Mouse (Mus musculus): ENCODE measurements around the gene Rab11fip3.

The Rab11fip3 gene

DNA sequence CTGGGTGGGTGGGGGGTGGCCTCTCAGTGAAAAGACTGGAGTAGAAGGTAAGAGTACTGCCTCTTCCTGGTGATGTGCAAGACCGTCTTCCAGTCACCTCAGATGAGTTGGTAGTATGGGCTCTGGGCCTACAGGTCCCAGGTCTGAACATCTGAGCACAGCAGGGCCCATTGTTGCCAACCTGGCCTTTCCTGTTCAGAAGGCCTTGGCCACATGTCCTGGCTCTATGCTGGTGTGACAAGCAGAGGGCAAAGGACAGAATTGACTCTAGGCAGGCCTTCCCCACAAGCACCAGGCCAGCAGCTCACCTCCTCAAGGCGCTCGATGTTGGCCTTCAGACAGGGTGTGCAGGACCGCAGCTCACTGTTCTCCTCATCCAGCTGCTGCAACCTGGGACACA, 77.1 kb downstream of the Rab11fip3 start:
- no peak for DNase-seq (ENCODE audit: extremely low read depth, low read depth)

DNA sequence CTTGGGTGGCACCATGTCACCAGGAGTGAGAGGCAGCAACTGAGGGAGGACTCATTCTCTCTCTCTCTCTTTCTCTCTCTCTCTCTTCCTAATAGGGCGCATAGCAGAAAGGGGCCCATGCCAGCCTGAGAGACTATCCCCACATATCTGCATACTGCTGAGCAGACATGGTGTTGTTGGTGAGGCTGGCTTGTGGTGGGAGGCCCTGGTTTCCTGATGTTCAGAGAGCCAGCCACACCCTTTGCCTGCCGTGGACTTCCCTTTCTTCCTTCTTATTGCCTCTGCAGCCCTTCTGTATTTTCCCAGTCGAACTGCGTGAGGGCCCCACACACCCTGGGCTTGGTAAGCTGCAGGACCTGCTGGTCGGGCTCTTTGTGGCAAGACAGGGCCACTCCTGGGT, 79.0 kb downstream of the Rab11fip3 start:
- DNase-seq (ENCODE audit: extremely low read depth, low read depth), result peak; percentile 65

DNA sequence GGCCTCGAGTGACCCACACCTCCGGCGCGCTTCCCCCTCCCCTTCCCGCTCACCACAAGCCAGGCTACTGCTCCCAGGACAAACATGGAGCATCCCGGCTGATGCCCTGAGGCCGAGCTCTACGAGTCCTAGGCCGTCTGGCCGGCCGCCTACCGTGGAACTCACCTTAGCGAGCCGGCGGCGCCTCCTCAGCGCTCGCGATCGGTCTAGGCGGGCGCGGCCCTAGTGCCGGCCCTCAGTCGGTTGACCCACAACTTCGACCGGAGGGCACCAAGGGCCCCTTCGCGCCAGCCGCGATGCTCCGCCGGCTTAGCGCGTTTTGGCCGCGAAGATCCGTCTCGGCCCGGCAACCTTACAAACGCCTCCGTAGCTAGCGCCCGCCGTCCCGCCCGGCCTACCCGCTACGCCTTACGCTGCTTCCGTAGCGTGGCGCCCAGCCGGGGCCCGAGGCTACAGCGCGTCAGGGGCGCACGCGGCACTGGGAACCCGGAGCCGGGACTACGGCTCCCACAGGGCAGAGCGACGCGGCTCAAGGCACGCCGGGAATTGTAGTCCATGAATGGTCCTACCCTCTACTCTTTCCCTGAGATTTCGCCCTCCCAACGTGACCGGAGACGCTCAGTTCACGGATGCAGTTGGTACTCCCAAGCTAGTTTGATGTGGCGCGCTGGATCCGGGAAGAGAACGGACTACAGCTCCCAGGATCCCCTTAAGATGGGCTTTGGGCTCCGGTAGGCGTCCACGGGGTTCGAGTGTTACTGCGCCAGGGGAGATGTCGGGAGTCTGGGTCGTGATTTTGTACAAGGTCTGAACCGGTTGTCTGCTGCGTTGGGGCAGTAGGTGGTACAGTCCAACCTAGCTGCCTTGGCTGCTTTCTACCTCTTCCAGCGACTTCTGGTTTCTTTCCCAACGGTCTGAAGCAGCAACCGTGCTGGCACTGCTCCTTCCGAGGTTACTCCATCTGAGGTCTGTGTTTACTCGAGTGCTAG, 83.8 kb downstream of the Rab11fip3 start, which contains the start of gene Capn15:
Gene Capn15 (minus strand): TSS at position 491 of the 989 bp plus-strand sequence.
- peak; percentile 60 for DNase-seq (ENCODE audit: extremely low read depth, low read depth)

- peak; percentile 56 for DNase-seq (ENCODE audit: extremely low read depth, low read depth)
Observed at GRCm38 (mm10) chr17:25984556-25985305, 84.6 kb downstream of the Rab11fip3 start.

DNA sequence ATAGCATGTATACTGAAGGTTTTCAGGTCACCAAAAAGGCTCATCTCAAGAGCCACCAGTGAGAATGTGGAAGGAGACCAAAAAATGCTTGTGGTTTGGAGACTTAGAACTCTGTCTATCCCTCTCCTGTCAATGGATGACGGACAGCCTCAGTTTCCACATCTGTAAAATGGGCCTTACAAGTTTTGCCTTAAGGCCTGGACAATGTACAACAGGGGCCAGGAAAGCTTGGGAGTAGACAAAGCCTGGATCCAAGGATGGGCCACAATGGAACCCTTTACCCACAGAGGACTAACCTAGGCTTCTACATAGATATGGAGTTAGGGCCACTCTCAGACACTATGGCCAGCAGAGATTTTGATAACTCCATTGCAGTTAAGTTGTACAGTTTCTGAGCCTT, 85.3 kb downstream of the Rab11fip3 start:
- DNase-seq (ENCODE audit: extremely low read depth, low read depth), result no peak

- DNase-seq (ENCODE audit: extremely low read depth, low read depth), result no peak
Observed at GRCm38 (mm10) chr17:25982913-25983312, 86.4 kb downstream of the Rab11fip3 start.

DNA sequence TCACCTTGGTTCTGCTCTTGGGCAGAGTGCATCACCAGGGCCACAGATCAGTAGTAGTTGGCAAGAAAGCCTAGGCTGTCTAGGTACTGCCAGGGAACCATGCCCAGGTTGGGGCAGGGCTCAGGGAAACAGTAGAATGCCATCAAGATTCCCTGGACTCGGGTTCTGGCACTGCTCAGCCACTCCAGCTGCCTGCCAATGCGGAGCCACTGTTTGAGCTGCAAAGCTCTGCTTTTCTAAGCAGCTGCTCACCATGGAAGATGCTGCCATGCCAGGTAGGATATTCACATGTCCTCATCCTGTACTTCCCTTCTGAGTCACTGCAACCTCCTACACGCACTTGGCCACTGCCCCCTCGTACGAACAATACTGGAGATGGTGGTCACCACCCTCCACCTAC, 88.5 kb downstream of the Rab11fip3 start:
- DNase-seq (ENCODE audit: extremely low read depth, low read depth), result no peak

DNA sequence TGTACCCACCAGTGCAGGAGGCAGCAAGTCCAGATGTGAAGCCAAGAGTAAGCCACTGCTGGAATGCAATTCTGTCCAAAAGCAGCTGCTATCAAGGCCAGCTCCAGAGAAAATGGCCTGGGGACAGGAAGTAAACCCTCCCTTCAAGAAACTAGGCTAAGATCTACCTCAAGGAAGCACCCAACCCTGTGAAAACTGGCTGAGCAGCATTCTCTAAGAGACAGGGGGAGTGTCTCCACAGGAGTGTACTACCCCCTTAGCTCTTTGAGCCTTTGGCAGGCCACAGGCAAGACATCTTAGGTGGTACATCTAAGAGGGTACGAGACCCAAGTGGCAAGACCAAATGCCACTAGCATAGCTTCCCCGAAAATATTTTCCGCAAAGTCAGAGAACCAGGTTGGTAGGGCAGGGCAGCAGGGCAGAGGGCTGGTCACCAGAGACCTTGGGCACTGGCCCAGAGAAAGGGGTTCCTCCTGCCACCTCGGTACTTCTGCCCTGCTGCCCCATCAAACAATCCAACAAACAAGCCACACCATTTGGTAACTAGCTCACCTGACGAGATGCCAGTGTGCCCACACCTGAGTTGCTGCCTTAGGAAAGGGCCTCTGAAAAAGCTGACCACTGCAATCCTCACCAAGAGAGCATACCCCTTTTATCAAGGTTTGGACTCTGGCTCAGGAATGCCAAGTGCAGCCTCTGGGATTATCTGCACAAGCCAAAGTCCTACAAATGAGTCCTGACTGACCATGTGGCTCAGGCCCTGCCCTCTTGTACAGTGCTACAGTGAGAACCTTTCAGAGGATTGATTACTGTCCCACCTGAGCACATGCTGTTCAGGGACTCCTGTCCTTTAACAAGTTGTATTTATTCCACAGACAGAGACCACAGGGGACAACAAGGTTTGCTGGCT, 89.3 kb downstream of the Rab11fip3 start:
- no peak for DNase-seq (ENCODE audit: extremely low read depth, low read depth)

- DNase-seq (ENCODE audit: extremely low read depth, low read depth), result no peak
Observed at GRCm38 (mm10) chr17:25970954-25971707, 98.2 kb downstream of the Rab11fip3 start.

DNA sequence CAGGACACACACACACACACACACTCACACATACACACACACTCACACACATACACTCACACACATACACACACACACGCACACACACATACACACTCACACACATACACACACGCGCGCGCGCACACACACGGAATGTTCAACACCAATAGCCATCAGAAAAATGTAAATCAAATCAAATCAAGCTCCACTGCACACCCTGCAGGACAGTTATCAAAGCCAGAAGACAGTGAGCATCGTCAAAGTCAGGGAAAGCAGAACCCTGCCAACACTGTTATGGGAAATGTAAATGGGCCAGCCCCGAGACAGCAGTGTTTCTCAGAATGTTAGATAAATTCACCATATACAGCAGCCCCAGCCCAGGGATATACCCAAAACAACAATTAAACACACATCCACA, 98.9 kb downstream of the Rab11fip3 start:
- no peak for DNase-seq (ENCODE audit: extremely low read depth, low read depth)

- DNase-seq (ENCODE audit: extremely low read depth, low read depth), result no peak
Observed at GRCm38 (mm10) chr17:25968176-25968575, 101.2 kb downstream of the Rab11fip3 start.

DNA sequence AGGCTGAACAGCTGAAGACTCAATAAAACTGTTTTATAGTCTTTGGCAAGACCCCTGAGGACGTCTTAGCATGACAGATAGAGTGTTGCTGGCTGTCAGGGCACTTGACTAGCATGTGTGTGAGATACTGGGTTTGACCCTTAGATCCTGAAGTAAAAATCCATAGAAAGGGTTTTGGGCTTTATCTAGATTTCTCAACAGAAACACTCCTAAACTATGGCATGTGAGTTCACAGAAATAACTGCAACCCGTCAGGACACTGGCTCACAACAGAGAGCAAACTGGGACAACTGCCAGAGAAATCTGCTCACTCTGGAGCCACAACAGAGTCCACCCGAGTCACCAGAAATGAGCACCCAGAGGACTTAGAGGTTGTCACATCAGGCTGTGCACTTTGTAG, 101.7 kb downstream of the Rab11fip3 start:
- DNase-seq (ENCODE audit: extremely low read depth, low read depth), result no peak

DNA sequence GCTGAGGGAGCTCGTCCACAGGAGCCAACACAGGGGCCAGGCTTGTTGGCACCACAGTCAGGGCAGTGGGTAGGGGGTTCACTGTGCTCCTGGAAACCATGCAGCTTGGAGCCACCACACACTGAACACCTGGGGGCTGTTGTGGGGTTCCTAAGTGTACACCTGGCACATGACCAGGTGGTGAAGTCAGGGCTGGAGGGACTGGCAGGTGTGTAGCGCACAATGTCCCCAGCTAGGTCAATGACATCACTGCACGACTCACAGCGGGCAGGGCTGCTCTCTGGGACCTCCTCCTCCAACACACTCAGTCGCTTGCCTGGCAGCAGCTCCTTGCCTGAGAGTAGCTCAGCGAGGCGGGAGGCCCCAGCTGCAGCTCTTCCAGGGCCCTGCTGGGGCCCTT, 105.1 kb downstream of the Rab11fip3 start:
- DNase-seq (ENCODE audit: extremely low read depth, low read depth), result no peak

DNA sequence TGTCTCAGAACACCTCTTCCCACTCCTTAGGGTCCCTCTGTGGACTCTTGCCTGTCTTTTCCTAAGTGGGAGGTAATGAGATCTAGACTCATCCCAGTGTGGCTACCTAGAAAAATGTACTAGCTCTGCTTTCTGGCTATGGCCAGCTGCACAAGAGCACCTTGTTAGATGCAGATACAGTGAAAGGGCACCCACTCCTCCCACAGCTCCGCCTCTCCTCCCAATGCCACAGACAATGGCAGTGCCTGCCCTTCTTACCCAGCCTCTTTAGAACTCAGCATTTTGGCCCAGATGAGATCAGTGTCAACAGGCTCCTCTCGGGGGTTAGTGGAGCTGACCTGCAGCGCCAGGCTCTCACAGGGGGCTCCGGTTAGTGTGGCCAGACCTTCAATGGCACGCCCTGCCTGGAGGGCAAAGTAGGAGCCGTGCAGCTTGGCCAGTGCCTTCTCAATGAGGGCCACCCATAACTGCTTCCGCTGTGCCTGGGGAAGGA, 106.9 kb downstream of the Rab11fip3 start:
- no peak for DNase-seq (ENCODE audit: extremely low read depth, low read depth)

- peak; percentile 84 for DNase-seq (ENCODE audit: extremely low read depth, low read depth)
Observed at GRCm38 (mm10) chr17:25961566-25961965, 107.8 kb downstream of the Rab11fip3 start.

- DNase-seq (ENCODE audit: extremely low read depth, low read depth), result no peak
Observed at GRCm38 (mm10) chr17:25959630-25960467, 109.5 kb downstream of the Rab11fip3 start.

DNA sequence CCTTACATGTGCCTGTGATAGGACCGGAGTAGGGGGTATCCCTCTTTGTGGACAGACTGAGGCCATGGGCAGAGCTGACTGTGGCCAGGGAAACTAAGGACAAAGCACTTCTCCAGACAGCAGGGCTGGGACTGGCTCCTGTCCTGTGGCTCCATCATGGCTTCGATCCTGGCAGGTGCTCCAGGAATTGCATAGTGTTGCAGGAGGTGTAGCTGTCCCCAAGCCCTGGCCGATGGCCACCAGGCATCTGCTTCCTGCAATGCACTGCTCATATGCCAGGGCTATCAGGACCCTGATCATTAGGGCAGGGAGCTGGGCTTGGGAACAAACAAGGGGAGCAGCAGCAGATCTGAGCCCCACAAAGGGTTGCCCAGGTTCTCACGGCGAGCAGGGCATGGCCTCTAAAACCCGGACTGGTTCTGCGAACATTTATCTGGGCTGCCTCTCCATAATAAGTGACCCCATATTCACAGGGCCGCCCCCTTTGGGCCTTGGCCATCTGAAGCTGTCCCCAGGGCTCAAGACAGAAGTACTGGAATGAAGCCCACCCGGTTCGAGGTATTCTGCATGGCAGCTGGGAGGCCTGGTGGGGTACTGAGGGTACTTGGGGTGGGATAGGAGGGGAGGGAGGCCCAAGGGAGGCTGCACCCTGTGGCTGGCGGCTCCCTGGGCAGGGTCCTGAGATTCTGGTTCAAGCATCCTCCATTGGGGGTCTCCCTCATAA, 110.4 kb downstream of the Rab11fip3 start:
- DNase-seq (ENCODE audit: extremely low read depth, low read depth), result no peak

- DNase-seq (ENCODE audit: extremely low read depth, low read depth), result no peak
Observed at GRCm38 (mm10) chr17:25957586-25958051, 111.7 kb downstream of the Rab11fip3 start.

DNA sequence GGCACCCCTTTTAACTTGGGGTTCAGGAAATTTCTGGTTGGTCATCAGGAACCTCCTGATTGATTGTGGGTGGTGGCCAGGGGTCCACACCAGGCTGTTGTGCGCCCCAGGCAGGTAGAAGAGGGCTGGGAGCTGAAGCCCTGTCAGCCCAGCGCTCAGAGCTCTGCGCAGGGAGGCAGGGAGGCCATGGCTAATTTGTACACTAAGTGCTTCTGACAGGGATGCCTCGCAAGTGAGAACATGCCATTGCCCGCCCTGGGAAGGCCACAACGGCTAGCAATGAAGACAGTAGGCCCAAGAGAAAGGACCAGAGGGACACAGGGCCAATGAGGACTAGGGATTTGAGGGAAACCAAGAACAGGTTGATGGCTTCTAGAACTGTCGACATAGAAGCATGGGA, 112.7 kb downstream of the Rab11fip3 start:
- no peak for DNase-seq (ENCODE audit: extremely low read depth, low read depth)

Measured in MEL-GATA-1-ER (cell line).